Mouse (Mus musculus): ENCODE data around the gene Rtn4. TPM values are rescaled to one million over a fixed set of nuclear protein-coding genes. Genes with fewer than 3 reads are reported as not detected.
"Not testable (repeated sequence)": the region's sequence is repeated elsewhere in the genome, so short reads cannot be mapped to it uniquely, and the experiment has no call there.

Rtn4 gene
- polyA plus RNA-seq, 1 experiment from 2014 or later: 42.8 TPM

- Histone ChIP-seq H3K27ac (ENCODE audit: low read length) (no peak overlapping the region), H3K4me2 (replicated peaks; ENCODE audit: low read depth, low read length) (no peak overlapping the region), H3K27me3 (ENCODE audit: insufficient read depth, low read length) (no peaks in the 10 kb centered on the region), H3K4me3 (ENCODE audit: low read length) (no peak overlapping the region), H3K36me3 (ENCODE audit: insufficient read depth, low read length) (peaks cover 8% of the 10 kb centered on the region), H3K4me1 (ENCODE audit: insufficient read depth, low read length) (no peaks in the 10 kb centered on the region), H3K9me3 (ENCODE audit: low read length) (no peaks in the 10 kb centered on the region), H3K9ac (replicated peaks; ENCODE audit: low read length) (no peak overlapping the region)
- ATAC-seq (ENCODE audit: low FRiP score, low TSS enrichment): peak; percentile 75
- WGBS: 45% methylated on average over 14 of the region's 14 CpGs
Observed at GRCm38 (mm10) chr11:29751648-29752611, 59.2 kb downstream of the Rtn4 start.

DNA sequence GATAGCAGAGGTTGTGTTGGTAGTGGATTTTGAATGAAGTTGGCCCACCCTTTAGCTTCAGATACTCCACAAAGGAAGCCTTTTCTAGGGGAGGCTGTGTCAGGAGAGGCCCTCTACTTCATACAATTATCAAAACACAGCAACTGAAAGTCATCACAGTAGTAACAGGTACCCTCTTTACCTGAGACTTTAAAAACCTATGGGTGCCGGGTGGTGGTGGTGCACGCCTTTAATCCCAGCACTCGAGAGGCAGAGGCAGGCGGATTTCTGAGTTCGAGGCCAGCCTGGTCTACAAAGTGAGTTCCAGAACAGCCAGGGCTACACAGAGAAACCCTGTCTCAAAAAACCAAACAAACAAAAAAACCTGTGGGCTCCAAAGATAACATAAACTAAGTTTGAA, 63.3 kb downstream of the Rtn4 start:
- not testable (repeated sequence) for H3K9ac ChIP-seq (replicated peaks; ENCODE audit: low read length); H3K4me1 ChIP-seq (ENCODE audit: insufficient read depth, low read length); H3K4me3 ChIP-seq (ENCODE audit: low read length); ATAC-seq (ENCODE audit: low FRiP score, low TSS enrichment); H3K9me3 ChIP-seq (ENCODE audit: low read length); H3K27me3 ChIP-seq (ENCODE audit: insufficient read depth, low read length); H3K4me2 ChIP-seq (replicated peaks; ENCODE audit: low read depth, low read length); H3K27ac ChIP-seq (ENCODE audit: low read length); H3K36me3 ChIP-seq (ENCODE audit: insufficient read depth, low read length)
- 100% methylated on average over 5 of the region's 5 CpGs for WGBS

DNA sequence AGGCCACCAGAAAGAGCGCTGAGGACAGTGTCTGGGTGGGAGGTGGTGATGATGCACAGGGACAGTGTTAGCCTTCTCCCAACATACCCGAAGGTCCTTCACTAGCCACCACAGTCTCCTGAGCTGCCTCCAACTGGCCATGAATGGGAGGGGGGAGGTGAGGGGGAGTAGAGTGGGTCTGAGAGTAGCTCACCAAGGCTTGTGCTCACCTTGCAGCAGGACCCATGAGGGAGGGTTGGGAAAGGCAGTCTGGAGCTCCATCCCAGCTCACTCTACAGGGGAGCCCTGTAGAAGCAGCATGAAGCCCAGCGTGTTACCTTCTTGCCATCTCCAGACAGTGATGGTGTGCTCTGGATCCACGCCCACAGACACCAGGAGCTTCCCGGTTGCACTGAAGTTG, 65.9 kb downstream of the Rtn4 start:
- ATAC-seq (ENCODE audit: low FRiP score, low TSS enrichment): no peak
- Histone ChIP-seq H3K36me3 (ENCODE audit: insufficient read depth, low read length) (no peaks in the 10 kb centered on the region), H3K9me3 (ENCODE audit: low read length) (no peaks in the 10 kb centered on the region), H3K9ac (replicated peaks; ENCODE audit: low read length) (no peak overlapping the region), H3K27me3 (ENCODE audit: insufficient read depth, low read length) (no peaks in the 10 kb centered on the region), H3K4me1 (ENCODE audit: insufficient read depth, low read length) (no peaks in the 10 kb centered on the region), H3K27ac (ENCODE audit: low read length) (no peak overlapping the region), H3K4me3 (ENCODE audit: low read length) (no peak overlapping the region), H3K4me2 (replicated peaks; ENCODE audit: low read depth, low read length) (no peak overlapping the region)
- WGBS: 94% methylated on average over 5 of the region's 5 CpGs

DNA sequence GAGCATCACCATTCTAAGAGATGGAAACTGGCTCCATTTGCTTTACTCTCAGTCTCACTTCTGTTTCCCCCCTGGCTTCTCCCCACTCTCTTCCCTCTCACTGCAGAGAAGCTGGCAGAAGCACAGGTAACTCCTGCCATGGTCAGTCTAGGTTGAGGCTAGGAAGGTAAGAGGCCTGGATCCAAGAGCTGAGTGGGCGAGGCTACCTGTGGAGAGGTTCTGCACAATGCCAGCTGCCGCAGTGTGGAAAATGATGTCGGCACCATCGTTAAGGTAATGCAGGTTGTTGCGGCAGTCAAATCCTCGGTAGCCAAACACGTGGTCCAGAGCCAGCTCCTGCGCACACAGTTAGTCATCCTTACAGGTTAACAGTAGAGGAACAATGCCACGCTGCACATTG, 68.6 kb downstream of the Rtn4 start:
- no peak overlapping the region for H3K27ac ChIP-seq (ENCODE audit: low read length)
- H3K4me2 ChIP-seq (replicated peaks; ENCODE audit: low read depth, low read length): no peak overlapping the region
- no peak for ATAC-seq (ENCODE audit: low FRiP score, low TSS enrichment)
- WGBS: 92% methylated on average over 9 of the region's 9 CpGs
- H3K4me1 ChIP-seq (ENCODE audit: insufficient read depth, low read length): 0 out of 2 replicates have a peak, but pooled peaks cover 4% of the 10 kb centered on the region
- H3K36me3 ChIP-seq (ENCODE audit: insufficient read depth, low read length): no peaks in the 10 kb centered on the region
- H3K4me3 ChIP-seq (ENCODE audit: low read length): no peak overlapping the region
- no peaks in the 10 kb centered on the region for H3K9me3 ChIP-seq (ENCODE audit: low read length)
- no peak overlapping the region for H3K9ac ChIP-seq (replicated peaks; ENCODE audit: low read length)
- H3K27me3 ChIP-seq (ENCODE audit: insufficient read depth, low read length): no peaks in the 10 kb centered on the region

DNA sequence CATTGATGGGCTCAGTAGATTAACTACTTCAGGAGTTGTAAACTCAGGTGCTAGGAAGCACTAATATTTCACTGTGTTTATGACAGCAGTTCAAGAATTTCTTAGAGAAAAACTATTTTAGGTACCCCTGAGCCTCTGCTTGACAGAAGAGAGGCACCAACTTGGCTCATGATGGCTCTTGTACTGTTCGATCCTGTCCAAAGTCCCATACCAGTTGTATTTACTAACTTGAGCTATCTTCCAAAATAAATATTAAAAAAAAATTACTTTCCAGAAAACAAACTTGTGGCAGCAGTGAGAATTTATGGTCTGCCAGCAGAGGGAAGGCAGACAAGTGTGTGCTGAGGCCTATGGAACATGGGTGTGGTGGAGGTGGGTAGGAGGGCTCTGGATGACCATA, 70.0 kb downstream of the Rtn4 start:
- 91% methylated on average over 1 of the region's 1 CpGs for whole genome bisulfite sequencing

DNA sequence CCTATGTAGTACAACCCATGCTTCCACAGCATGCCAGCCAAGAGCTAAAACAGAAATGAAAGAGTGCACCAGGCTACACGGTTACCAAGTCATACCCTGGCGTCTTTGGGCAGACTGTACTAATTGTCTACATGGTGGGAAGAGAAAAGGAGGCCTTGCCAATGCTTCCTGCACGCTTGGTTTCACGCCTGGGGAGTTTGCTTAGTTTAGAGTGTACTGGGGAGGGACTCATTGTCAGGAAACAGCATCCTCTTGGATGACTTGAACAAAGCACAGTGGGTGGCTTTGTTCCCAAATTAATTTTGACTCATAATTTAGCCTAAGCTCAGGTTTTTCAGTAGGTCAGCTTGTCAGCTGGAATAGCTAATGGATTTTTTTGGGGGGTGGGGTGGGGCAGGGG, 72.3 kb downstream of the Rtn4 start:
- Histone ChIP-seq H3K36me3 (ENCODE audit: insufficient read depth, low read length) (no peaks in the 10 kb centered on the region), H3K27ac (ENCODE audit: low read length) (no peak overlapping the region), H3K9ac (replicated peaks; ENCODE audit: low read length) (no peak overlapping the region), H3K4me3 (ENCODE audit: low read length) (no peak overlapping the region), H3K9me3 (ENCODE audit: low read length) (no peaks in the 10 kb centered on the region), H3K27me3 (ENCODE audit: insufficient read depth, low read length) (no peaks in the 10 kb centered on the region), H3K4me1 (ENCODE audit: insufficient read depth, low read length) (0 out of 2 replicates have a peak, but pooled peaks cover 4% of the 10 kb centered on the region), H3K4me2 (replicated peaks; ENCODE audit: low read depth, low read length) (no peak overlapping the region)
- ATAC-seq (ENCODE audit: low FRiP score, low TSS enrichment): no peak
- 57% methylated on average over 4 of the region's 4 CpGs for WGBS

More for the DNA sequence above, 70.0 kb downstream of the Rtn4 start:
- H3K9ac ChIP-seq (replicated peaks; ENCODE audit: low read length): no peak overlapping the region
- no peak for ATAC-seq (ENCODE audit: low FRiP score, low TSS enrichment)
- H3K27ac ChIP-seq (ENCODE audit: low read length): no peak overlapping the region
- no peaks in the 10 kb centered on the region for H3K36me3 ChIP-seq (ENCODE audit: insufficient read depth, low read length)
- H3K9me3 ChIP-seq (ENCODE audit: low read length): no peaks in the 10 kb centered on the region
- H3K4me3 ChIP-seq (ENCODE audit: low read length): no peak overlapping the region
- H3K4me2 ChIP-seq (replicated peaks; ENCODE audit: low read depth, low read length): no peak overlapping the region
- H3K4me1 ChIP-seq (ENCODE audit: insufficient read depth, low read length): 0 out of 2 replicates have a peak, but pooled peaks cover 4% of the 10 kb centered on the region
- H3K27me3 ChIP-seq (ENCODE audit: insufficient read depth, low read length): no peaks in the 10 kb centered on the region

GRCm38 (mm10) chr11:29766313-29766982, 73.7 kb downstream of the Rtn4 start:
- H3K4me2 ChIP-seq (replicated peaks; ENCODE audit: low read depth, low read length): no peak overlapping the region
- no peak overlapping the region for H3K4me3 ChIP-seq (ENCODE audit: low read length)
- H3K9ac ChIP-seq (replicated peaks; ENCODE audit: low read length): no peak overlapping the region
- H3K27me3 ChIP-seq (ENCODE audit: insufficient read depth, low read length): no peaks in the 10 kb centered on the region
- WGBS: 86% methylated on average over 11 of the region's 11 CpGs
- H3K27ac ChIP-seq (ENCODE audit: low read length): no peak overlapping the region
- H3K36me3 ChIP-seq (ENCODE audit: insufficient read depth, low read length): no peaks in the 10 kb centered on the region
- no peak for ATAC-seq (ENCODE audit: low FRiP score, low TSS enrichment)
- H3K9me3 ChIP-seq (ENCODE audit: low read length): no peaks in the 10 kb centered on the region
- H3K4me1 ChIP-seq (ENCODE audit: insufficient read depth, low read length): 0 out of 2 replicates have a peak, but pooled peaks cover 4% of the 10 kb centered on the region

GRCm38 (mm10) chr11:29768523-29768922, 75.8 kb downstream of the Rtn4 start:
- Histone ChIP-seq H3K4me3 (ENCODE audit: low read length) (no peak overlapping the region), H3K4me1 (ENCODE audit: insufficient read depth, low read length) (0 out of 2 replicates have a peak, but pooled peaks cover 4% of the 10 kb centered on the region), H3K9me3 (ENCODE audit: low read length) (no peaks in the 10 kb centered on the region), H3K9ac (replicated peaks; ENCODE audit: low read length) (no peak overlapping the region), H3K27me3 (ENCODE audit: insufficient read depth, low read length) (no peaks in the 10 kb centered on the region), H3K27ac (ENCODE audit: low read length) (no peak overlapping the region), H3K36me3 (ENCODE audit: insufficient read depth, low read length) (no peaks in the 10 kb centered on the region), H3K4me2 (replicated peaks; ENCODE audit: low read depth, low read length) (no peak overlapping the region)
- ATAC-seq (ENCODE audit: low FRiP score, low TSS enrichment): no peak

DNA sequence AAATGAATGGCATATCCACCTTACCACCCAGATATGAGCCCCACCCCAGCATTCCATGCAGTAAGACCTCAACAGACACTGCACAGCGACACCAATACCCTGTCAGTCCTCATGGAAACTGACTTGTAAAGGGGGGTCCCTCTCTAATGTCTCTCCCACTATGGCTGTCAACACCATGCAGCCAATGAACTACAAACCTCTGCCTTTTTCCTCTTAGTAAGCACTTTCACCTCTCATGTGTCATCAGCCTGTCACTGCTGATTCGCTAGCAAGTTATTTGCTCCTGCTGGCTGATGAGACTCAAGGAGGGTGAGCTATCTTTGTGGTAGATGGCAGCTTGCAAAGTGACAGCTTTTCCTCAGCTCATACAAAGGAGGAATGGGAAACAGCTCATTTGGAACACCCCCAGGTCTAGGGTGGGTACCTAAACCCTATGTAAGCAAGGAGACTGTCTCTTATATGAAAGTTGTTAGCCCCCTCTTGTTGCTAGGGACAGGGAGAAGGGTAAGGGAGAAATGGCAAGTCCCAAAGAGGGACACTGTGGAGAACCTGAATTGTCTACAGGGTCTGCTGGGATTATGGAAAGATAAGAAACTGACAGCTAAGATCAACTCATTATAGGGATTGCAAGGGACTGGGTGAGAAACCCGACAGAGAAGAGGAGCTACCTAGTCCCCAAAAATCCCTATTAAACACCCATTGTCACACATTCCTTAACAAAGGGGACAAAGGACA, 78.1 kb downstream of the Rtn4 start:
- Histone ChIP-seq H3K9me3 (ENCODE audit: low read length) (no peaks in the 10 kb centered on the region), H3K4me1 (ENCODE audit: insufficient read depth, low read length) (no peaks in the 10 kb centered on the region), H3K4me2 (replicated peaks; ENCODE audit: low read depth, low read length) (no peak overlapping the region), H3K27me3 (ENCODE audit: insufficient read depth, low read length) (no peaks in the 10 kb centered on the region), H3K4me3 (ENCODE audit: low read length) (no peak overlapping the region), H3K27ac (ENCODE audit: low read length) (no peak overlapping the region), H3K36me3 (ENCODE audit: insufficient read depth, low read length) (no peaks in the 10 kb centered on the region), H3K9ac (replicated peaks; ENCODE audit: low read length) (no peak overlapping the region)
- no peak for ATAC-seq (ENCODE audit: low FRiP score, low TSS enrichment)
- WGBS: 78% methylated on average over 3 of the region's 3 CpGs
